Comparison of ENCODE assay signal across 8 mouse cellular contexts in genomic region chr2:33966984-33967421, GRCm38 (mm10).
A peak's percentile ranks its signal among the peaks of the same experiment; 100 is the strongest.
DNase-seq lines count a peak whose midpoint lies in the region; ATAC-seq lines count a peak whose summit lies in the region.

No protein-coding gene starts in this region.

- no peak overlapping the region for H3K9ac ChIP-seq in limb, embryonic 15.5 days
- H3K9ac ChIP-seq in stomach, embryonic 15.5 days: no peak overlapping the region

- H3K27me3 ChIP-seq in limb, embryonic 15.5 days: peaks cover 24% of the 10 kb centered on the region
- no peaks in the 10 kb centered on the region for H3K27me3 ChIP-seq in stomach, embryonic 15.5 days (replicated peaks)

- H3K4me1 ChIP-seq in limb, embryonic 15.5 days: peaks cover 13% of the 10 kb centered on the region
- peaks cover 13% of the 10 kb centered on the region for H3K4me1 ChIP-seq in stomach, embryonic 15.5 days

- WGBS in limb, embryonic 15.5 days: 32% methylated on average over 7 of the region's 7 CpGs
- 20% methylated on average over 7 of the region's 7 CpGs for WGBS in stomach, embryonic 15.5 days

- DNase-seq in embryo, embryonic 10 days (ENCODE audit: low spot score): peak; percentile 18
- no peak for DNase-seq in embryo, embryonic 10.5 days (ENCODE audit: low spot score)
- peak; percentile 79 to 83 for DNase-seq in right cerebral cortex, postnatal 10 days (ENCODE audit: low spot score in 2 of 2)
- DNase-seq in right cerebral cortex, postnatal 36 days (ENCODE audit: low spot score in 2 of 2): no peak
- DNase-seq in heart, postnatal 25 days (ENCODE audit: low spot score): peak; percentile 28
- DNase-seq in thymus, postnatal 36 days: no peak

- peak overlapping the region; percentile 13 for H3K4me3 ChIP-seq in limb, embryonic 15.5 days
- peak overlapping the region; percentile 23 for H3K4me3 ChIP-seq in stomach, embryonic 15.5 days (replicated peaks)

- intact Hi-C loops in heart, postnatal 25 days (cut with DNase I): no loop called here

- H3K27ac ChIP-seq in limb, embryonic 15.5 days: no peak overlapping the region
- H3K27ac ChIP-seq in stomach, embryonic 15.5 days: 0 out of 2 replicates have a peak overlapping the region, but pooled peaks have one; percentile 0

- no peaks in the 10 kb centered on the region for H3K36me3 ChIP-seq in limb, embryonic 15.5 days
- H3K36me3 ChIP-seq in stomach, embryonic 15.5 days: no peaks in the 10 kb centered on the region

- ATAC-seq in limb, embryonic 15.5 days (ENCODE audit: insufficient number of reproducible peaks, low FRiP score, low TSS enrichment, low read depth): peak; percentile 11; the same call in 1 of the 2 replicates
- ATAC-seq in stomach, embryonic 15.5 days (ENCODE audit: insufficient read depth, low FRiP score, low read depth): peak; percentile 57; the same call in 1 of the 2 replicates

- no peaks in the 10 kb centered on the region for H3K9me3 ChIP-seq in limb, embryonic 15.5 days
- H3K9me3 ChIP-seq in stomach, embryonic 15.5 days: no peaks in the 10 kb centered on the region

- peak overlapping the region; percentile 28 for H3K4me2 ChIP-seq in limb, embryonic 15.5 days
- H3K4me2 ChIP-seq in stomach, embryonic 15.5 days: peak overlapping the region; percentile 56

Comparison
In these comparisons a context has a peak if more than half of its experiments do, and no peak if none do; other contexts are left out.
1. DNase-seq: peak in embryo, embryonic 10 days (single experiment), right cerebral cortex, postnatal 10 days (2 of 2) and heart, postnatal 25 days (single experiment); none in embryo, embryonic 10.5 days (single experiment), right cerebral cortex, postnatal 36 days (0 of 2) and thymus, postnatal 36 days (0 of 2).